Mouse (Mus musculus) brain, embryonic 14.5 days (tissue): ENCODE data around the gene Rprd2. TPM values are rescaled to one million over a fixed set of nuclear protein-coding genes. Genes with fewer than 3 reads are reported as not detected.

Experiments used
- DNase-seq: peaks from one replicate; pipeline ENCODE4 v3.0.0-alpha.2; 2011; ENCODE audit warnings: low read depth
- CTCF ChIP-seq: fragments of 200-500 bp; IDR thresholded peaks from 2 replicates; pipeline ENCODE4 v1.5.1; 2012; ENCODE audit warnings: inconsistent platforms, mild to moderate bottlenecking, moderate library complexity, borderline replicate concordance; ENCODE audit not compliant: insufficient read depth, insufficient read length; ENCODE audit errors: extremely low read depth
- POLR2A ChIP-seq: fragments of 200-500 bp; IDR thresholded peaks from 2 replicates; pipeline ENCODE4 v1.6.1; 2012; ENCODE audit warnings: mild to moderate bottlenecking, inconsistent platforms, borderline replicate concordance; ENCODE audit not compliant: poor library complexity, insufficient read depth, insufficient read length, severe bottlenecking; ENCODE audit errors: extremely low read depth
- polyA plus RNA-seq: library from polyadenylated mRNA; depleted of rRNA; stranded (reverse); fragments of >200 nt; gene quantifications from 2 replicates; pipeline ENCODE4 v1.2.3, GENCODE M21; 2012

Rprd2 gene
- polyA plus RNA-seq, 1 experiment: 31.4 TPM

DNA sequence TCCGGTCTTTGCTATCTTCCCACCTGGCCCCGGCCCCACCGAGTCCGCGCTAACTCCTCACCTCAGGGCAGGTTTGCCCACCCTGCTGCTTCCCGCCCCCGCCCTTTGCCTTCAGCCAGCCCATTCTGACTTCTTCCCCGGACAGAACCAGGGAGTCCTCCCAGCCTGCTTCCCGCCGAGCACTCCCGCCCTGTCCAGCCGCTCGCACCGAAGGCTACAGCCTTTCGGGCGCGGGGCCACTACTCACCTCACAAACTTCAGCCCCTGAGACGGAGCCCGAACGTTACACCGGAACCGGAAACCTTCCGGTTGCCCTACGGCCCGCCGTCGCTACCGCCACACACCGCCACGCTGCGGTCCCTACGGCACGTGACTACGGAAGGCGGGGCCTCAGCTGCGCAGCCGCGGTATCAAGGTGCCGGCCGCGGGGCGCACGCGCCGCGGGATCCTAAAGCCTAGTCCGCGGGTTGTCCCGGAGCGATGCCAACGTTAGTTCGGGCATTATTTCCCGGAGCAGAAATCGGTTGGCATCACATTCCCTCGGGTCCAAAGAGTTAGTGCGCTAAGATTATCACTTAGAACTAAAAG is 36.9 kb upstream of the Rprd2 start, which contains the start of gene Prpf3:
Prpf3 (minus strand) TSS at position 384 of the 588 bp plus-strand sequence.
- TF ChIP-seq POLR2A (peak; percentile 67), CTCF (no peak)
- peak; percentile 97 for DNase-seq

DNA sequence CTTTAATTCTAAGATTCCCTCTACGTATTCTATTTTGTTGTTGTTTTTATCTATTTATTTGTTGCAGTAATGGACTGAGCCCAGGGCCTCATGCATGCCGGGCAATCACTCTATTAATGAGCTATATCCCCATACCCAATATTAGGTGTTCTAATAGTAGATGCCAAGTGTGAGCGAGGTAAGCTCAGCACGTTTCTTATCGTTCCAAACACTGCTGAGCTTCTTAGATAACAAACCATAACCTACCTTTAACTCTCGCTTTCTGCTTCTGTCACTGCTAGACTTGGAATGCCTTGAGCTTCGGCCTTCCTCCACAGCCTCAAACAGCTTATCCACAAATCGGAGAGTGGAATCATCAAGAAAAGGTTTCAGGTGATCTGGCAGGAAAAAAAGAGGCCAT is 32.7 kb upstream of the Rprd2 start:
- DNase-seq: no peak
- TF ChIP-seq POLR2A: no peak

DNA sequence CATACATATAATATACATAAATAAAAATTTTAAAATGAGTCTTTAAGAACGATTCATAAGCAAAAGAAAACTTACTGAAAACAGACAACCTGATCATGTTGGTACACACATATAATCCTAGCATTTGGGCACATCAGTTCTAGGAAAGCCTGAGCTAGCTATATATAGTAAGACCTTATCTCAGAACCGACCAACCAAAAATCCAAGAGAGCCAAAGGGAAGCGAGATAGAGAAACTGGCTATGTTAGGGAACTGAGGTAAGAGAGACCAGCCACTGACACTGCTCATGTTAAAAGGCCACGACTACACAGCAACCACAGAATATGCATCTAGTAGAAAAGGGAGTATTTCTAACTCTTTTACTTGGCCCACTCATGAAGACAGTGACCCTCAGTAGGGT is 31.9 kb upstream of the Rprd2 start:
- TF ChIP-seq POLR2A: no peak
- no peak for TF ChIP-seq CTCF
- no peak for DNase-seq

DNA sequence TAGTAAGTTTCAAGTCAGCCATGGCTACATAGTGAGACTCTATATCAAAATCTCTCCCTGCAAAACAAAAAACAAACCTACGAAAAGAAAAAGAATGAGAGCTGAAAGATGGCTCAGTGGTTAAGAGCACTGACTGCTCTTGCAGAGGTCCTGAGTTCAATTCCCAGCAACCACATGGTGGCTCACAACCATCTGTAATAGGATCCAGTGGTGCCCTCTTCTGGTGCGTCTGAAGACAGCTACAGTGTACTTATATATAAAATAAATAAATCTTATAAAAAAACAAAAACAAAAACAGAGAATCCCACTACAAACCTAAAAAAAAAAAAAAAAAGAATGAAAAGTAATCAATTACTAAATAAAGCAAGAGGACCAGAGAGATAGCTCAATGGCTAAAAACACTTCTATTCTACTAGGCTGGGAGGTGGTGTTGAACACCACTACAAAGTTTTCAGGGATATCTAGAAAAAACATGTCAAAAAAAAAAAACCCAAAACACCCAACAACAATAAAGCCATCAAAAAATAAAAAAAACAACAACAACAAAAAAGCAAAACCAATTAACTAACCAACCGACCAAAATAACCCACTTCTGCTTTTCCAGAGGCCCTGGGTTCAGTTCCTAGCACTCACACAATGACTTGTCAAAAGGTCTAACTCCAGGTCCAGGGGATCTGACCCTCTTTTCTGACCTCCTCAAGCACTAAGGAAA is 24.0 kb upstream of the Rprd2 start:
- DNase-seq: peak; percentile 5
- TF ChIP-seq CTCF (no peak), POLR2A (no peak)

DNA sequence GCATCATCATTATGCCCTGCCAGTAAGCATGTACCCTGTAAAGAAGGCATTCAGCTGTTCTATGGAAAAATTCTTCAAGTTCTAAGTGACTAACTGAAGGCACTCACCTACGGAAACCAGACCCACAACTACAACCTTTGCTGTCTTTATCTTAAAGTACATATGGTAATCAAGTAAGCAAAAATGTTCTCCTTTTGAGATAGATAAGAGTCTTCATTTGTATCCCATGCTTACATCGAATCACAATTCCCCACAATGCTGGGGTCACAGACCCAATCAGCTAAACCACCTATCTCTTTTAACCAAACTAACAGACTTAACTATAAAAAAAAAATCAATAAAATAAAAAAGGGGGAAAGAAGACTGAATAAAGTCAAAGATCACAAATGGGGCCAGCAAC is 20.6 kb upstream of the Rprd2 start:
- TF ChIP-seq CTCF: no peak
- no peak for TF ChIP-seq POLR2A
- no peak for DNase-seq

DNA sequence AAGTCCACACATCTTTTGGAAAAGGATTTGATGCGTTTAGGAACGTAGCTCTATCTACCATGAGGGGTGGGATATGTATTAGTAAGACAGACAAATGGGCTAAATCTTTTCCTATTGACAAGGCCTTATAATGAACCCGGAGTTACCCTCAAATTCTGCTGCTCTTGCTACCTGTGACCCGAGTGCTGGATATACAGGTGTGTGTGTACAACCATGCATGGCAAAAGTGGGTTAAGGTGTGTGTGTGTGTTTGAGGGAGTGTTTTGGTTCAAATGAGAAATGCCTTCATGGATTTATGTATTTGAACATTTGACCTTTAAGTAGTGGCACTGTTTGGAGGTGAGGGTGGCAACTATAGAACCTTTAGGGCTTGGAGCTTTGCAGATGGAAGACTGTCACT is 10.4 kb upstream of the Rprd2 start:
- TF ChIP-seq POLR2A (no peak), CTCF (no peak)
- no peak for DNase-seq

DNA sequence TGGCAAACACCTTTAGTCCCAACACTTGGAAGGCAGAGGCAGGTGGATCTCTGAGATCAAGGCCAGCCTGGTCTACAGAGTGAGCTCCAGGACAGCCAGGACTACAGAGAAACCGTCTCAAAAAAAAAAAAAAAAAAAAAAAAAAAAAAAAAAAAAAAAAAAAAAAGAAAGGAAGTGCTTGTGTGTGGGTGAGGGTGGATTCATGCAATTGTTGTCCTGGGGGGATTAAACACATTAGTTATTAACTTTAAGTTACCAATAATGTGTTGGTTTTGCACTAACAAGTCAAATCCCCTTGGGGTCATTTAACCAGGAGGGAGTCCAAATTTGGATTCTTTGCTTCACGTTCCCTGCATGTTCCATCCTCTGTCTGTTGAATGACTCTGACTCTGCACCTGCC is 7.6 kb upstream of the Rprd2 start:
- TF ChIP-seq POLR2A: no peak
- no peak for TF ChIP-seq CTCF
- DNase-seq: no peak

DNA sequence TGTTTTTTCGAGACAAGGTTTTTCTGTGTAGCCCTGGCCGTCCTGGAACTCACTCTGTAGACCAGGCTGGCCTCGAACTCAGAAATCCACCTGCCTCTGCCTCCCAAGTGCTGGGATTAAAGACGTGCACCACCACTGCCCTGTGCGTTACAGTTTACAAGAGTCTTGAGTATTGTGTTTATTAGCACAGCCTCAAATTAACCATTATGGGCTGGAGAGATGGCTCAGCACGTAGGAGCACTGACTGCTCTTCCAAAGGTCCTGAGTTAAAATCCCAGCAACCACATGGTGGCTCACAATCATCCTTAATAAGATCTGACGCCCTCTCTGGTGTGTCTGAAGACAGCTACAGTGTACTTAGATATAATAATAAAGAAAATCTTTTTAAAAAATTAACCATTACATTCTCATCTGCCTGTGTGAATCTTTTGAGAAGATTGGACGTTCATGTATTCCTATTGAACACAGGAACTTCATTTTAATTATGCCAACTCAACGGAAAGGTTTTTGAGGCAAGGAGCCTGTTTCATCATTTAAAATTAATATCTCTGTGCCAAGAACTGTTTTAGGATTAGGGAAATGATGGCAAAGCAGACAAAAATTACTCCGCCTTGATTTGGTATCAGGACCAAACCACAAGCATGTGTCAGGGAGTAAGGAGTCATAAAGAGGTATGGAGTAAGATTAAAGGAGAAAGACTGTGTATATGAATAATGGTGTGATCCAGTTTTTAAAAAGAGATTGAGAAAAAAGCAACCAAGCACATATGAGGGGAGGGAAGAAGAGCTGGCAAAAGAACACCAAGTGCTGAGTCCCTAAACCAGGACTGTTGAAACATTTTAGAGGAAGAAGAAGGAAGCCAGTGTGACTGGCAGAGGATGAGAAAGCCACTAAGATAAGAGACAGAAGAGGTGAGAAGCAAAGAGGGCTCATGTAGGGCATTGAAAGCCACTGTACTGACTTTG is 1.7 kb upstream of the Rprd2 start:
- peak; percentile 31 for DNase-seq
- TF ChIP-seq POLR2A (no peak), CTCF (no peak)

DNA sequence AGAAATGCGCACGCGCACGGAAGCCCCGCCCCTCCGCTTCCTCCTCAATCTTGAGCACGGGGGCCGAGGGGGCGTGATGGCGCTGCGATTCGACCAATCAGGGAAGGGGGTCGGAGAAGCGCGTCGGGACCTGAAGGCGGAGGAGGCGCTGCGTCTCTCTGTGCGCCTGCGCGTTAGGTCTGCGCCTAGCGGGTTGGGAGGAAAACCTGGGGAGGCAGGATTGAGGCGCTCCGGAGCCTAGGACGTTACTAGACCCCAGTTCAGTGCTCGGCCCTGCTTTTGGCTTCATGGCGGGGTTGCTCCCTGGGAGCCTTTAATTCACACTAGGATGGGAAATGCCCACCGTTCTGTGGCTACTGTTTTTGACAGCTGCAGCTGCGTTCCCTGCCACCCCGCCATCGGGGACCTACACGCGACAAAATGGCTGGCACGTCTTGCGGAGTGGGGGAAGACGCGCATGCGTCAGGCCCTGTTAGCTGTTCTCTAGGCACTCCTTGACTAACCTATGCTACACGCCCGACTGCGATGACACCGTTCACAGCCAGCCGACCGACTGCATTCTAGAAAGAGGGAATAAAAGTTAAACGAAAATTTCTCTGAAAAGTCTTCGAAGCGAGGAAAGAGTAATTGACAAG is 805 bp upstream of the Rprd2 start:
- TF ChIP-seq POLR2A (peak; percentile 70; the same call in 1 of the 2 replicates), CTCF (no peak)
- peak; percentile 100 for DNase-seq

DNA sequence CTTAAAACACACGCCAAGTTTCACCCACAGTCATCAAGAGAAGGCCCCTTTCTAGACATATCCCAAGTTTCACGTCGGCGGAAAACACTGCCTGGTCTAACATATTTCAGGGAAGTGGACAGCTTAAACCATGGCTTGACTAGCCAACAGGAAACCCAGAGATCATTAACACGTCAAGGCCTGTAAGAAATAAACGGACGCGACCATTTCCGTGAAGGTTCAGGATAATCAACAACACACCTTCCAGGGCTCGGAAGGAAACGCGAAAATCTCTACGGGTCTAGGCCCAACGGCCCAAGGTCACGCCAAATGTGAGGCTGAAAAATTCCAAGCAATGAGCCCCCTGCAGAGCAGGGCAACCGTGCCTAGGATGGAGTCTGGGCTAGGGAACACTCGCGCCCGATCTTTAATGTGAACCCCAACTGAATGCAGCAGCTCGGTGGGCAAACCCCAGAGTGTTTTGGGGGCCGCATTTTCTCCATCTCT is 594 bp downstream of the Rprd2 start:
- TF ChIP-seq POLR2A (no peak), CTCF (no peak)

DNA sequence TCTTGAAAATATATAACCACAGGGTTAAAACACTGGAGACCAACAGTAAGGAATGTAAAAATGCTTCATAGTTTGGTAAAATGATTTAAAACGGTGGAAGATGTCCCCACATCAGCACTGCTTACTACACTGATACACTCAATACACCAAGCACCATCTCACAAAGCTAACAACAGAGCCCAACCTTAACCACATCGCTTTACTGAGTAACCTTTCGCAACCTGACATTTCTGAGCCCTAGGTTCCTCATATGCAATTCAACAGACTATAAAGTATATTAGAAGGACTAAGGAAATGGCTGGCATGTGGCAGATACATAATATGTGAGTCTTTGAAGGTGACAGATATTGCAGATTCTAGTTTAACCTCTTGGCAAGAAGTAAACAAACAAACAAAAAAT is 2.0 kb downstream of the Rprd2 start:
- no peak for TF ChIP-seq CTCF
- TF ChIP-seq POLR2A: no peak
- no peak for DNase-seq

More for the DNA sequence above, 594 bp downstream of the Rprd2 start:
- peak; percentile 59 for DNase-seq
